Mouse (Mus musculus) c-Kit-positive CD71-positive TER-119-positive erythroid progenitor cells, embryonic 14.5 days (primary cell): Measurements from ENCODE around the gene Ptma.
"Not testable (repeated sequence)": the region's sequence is repeated elsewhere in the genome, so short reads cannot be mapped to it uniquely, and the experiment has no call there.

ENCODE experiments used
- DNase-seq: peaks from one replicate; pipeline ENCODE4 v3.0.0-alpha.2; 2013; ENCODE audit warnings: low spot score

Ptma gene

GRCm38 (mm10) chr1:86496340-86496739 is 30.2 kb upstream of the Ptma start:
- DNase-seq = no peak

DNA sequence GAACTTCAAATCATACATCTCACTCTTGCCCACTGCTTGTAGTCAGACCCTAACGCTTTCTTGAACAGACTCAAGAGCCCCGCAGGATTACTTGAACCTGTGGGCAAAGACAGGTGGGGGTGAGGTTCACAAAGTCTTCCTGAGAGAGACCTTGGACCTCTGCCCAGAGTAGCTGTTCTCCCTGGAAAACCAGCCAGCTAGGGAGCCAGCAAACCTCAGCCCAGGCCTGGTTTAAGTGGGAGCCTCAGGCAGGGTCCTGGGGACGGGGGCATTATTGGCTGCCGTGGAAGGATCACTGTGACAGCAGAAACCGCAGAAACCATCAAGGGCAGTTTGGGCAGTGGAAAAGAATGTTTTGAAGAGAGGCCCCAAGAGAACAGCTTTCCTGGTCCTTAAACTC is 29.2 kb upstream of the Ptma start:
- no peak for DNase-seq

- DNase-seq = no peak
These were observed 28.5 kb upstream of the Ptma start for GRCm38 (mm10) chr1:86497986-86498385.

DNA sequence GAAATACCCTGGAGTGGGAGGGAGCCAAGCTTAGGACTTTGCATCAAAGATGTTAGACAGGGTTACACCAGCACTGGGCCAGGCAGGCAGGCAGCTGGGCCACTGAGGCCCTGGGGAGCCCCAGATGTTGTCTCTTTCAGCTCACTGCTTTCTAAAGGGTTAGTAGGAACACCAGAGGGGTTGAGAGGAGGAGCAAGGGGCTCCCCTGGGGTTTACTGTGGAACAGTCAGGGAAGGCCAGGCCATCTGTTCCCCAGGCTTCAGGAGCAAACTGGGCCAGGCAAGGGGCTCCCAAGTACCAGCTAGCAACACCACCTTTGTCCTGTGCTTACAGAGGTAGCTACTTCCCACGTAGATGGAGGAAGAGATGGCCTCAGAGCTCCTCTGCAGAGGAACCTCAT is 27.9 kb upstream of the Ptma start:
- no peak for DNase-seq

DNA sequence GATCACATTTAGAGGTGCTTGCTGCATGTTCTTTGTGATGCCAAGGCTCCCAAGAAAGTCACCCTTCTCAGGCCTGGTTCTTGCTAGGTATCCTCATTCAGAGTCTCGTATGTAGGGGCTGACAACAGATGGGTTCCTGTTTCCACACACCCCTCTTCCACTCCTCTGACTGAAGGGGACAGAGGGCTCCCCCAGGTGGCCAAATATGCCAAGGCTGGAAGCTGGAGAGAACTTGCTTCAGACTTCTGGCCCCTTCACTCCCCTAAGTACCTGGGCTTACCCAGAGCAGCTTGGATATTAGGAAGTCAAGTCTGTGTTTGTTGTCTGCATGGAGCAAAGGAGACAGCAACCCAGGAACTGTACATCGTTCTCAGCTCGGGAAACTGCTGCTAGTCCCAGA is 26.6 kb upstream of the Ptma start:
- no peak for DNase-seq

DNA sequence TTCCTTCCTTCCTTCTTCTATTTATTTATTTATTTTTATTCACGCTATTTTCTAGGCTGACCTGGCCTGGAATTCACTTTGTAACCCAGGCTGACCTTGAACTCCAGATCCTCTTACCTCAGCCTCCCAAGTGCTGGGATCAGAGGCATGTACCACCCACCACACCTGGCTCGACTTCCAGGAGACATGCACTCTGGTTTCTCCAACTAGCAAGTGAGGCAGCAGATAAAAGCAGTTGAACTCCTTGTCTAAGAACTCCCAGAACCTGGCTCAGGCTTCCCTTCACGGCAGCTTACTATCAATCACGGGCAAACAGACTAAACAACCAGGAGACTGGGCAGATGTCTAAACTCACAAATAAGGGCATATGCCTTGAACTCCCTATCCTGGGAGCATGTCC is 25.8 kb upstream of the Ptma start:
- no peak for DNase-seq

DNA sequence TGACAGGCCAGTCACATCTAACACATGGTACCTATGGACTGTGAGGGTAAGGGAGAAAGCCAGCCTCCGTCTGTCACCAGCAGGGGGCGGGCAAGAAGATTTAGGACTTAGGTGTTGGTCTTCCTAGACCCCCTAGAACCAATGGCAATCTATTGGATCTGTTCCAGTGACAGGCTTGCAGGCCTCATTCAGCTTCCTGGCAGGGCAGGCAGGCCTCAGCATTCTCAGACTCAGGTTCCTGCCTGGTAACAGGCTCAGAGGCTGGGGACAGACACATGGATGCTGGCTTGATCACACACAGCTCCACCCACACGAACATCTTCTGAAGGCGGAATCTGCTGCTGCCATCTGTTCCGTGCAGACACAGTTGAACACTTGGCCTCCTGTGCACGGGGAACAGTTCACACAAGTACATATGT is 25.4 kb upstream of the Ptma start:
- peak; percentile 74 for DNase-seq

DNA sequence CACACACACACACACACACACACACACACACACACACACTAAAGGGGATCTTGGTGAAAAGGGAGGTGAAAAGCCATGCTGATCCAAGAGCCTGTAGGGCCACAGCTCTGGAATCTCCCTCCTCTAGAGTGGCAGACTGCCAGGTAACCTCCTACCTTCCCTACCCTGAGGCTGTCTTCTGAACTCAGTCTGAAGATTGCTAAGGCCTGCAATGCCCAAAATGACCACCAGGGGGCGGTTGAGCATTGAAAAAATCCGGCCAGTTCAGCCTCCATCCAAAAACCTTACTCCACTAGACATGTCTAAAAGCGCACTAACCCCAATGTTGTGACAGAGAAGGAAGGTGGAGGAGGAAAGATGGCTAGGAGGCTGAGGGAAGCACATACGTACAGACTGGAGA is 25.0 kb upstream of the Ptma start:
- peak; percentile 94 for DNase-seq

DNA sequence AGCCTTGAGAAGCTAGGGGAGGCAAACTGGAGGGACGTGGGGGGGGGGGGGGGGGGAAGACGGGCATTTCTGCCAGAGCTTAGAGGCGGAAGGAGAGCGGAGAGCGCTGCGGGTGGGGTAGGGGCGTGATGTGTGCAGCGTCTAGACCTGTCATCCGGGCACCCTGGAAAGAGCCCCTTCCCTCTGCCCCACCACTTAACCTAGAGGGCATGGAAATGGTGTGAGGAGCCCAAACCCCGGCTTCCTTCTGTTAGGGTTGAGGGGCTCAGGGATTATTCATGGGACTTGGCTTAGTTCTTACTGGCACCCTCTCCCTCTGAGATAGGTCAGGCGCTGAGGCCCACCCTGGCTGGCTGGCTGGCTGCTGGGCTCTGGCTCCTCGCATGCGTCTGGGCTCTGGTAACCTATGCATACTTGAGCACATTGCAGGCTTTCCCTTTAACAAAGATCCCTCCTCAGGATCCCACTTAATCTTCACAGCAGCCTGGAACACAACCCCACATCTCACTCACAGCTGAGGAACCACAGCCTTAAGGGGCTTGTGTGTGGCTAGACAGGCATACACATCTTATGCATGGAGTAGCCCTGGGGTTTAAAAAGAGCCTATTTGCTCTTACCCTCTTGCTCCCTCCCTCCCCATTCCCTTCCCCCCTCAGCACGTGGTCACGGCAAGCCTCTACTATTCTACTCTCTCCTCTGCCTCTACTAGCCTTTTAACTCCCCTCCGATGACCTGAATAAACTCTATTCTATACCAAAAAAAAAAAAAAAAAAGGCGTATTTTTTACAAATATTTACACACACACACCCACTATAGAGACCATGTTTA is 24.1 kb upstream of the Ptma start:
- DNase-seq = no peak

DNA sequence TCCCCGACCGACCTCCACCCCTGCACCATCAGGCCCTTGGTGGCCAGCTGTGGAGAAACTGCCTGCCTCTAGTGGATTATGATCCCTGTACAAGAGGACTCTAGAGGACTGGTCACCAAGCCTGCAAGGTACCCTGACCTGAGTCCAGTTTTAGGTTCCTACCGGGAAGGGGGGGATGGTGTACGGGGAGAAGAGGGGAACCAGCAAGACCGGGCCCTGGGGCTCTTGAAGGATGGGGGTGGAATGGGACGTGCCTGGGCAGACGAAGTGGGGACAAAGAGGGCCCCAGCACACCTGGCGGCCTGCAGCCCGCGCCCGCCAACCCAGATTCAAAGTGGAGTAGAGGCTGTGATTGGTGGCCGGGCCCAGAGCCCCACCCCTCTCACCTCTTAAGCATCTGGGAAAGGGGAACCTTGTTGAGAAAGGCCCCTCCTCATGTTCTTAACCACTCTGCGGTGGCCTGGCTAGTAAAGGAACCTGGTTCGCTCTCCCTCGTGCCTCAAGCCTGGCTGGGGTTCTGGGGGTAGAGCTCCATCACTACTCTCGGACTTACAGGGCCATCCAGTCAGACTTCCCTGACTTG is 23.3 kb upstream of the Ptma start:
- no peak for DNase-seq

GRCm38 (mm10) chr1:86503906-86504696 is 22.4 kb upstream of the Ptma start:
- DNase-seq = peak; percentile 69

- DNase-seq = no peak
These were observed 21.7 kb upstream of the Ptma start for GRCm38 (mm10) chr1:86504697-86505421.

DNA sequence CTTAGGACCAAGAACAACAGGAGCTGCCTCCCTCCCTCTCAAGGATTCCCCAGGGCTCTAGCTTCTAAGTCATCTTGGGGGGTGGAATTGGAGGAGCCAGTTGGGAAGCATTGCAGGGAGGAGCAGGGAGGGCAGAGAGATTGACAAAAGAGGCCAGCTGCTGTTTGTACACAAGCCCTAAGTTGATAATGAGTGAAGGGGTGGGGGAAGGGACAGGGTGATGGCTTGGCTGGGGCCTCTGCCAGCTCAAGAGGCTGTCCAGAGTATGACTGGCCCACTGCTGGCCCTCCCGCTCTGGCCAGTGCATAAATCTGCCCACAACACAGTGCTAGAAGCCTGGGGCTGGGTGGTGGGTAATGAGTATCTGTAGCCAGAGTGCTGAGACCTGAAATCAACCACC is 21.1 kb upstream of the Ptma start:
- DNase-seq = no peak

DNA sequence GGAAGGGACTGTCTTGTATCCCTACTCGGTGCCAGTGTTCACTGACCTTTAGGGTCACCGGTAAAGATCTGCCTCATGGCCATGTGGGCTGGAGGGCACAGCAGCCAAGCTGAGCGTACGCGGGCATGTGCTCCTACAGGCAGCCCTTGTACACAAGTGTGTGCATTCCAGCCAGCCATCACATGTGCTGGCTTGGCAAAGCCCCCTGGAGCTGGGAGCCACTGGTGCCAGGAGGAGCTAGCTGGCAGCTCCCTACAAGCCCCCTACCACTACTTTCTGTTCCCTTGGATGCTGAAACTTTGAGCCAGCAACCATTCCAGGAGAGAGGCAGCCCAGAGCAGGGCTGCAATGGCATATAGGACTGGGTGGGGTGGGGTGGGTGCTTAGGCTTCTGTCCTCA is 20.1 kb upstream of the Ptma start:
- no peak for DNase-seq

DNA sequence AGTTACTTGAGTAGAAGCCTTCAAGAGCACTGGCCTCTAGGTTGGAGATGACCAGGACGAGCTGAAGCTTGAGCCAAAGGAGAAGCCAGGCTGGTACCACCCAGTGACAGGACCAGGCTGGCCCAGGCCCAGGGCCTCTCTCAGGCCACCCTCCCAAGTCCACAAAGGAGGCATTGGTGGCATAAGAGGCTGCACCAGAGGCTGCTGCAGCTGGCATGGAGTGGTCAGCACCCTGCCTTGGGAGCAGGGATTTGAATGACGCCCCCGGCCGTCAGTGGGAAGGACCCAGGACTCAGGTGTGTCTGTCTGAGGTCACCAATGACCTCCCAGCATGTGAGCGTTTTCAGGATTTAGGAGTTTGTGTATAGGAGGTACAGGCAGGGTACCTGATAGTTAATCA is 18.7 kb upstream of the Ptma start:
- DNase-seq = no peak

DNA sequence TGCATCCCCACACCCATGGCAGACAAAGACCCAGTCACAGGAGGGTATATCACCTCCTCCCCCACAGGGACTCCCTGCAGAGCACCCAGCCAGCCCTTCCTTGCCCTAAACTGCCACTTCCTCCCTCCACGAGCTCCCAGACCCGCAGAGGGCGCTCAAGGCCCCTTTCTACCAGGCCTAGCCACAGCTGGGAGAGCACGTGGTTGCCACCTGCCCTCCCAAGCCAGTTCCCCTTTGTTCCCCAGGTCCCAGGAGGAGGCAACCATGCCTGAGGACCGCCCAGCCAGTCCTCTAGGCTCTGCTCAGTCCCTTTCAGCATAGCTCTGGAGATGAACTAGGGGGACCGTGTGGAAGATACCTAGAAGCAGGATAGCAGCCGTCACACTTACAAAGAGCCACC is 17.1 kb upstream of the Ptma start:
- DNase-seq = peak; percentile 80

DNA sequence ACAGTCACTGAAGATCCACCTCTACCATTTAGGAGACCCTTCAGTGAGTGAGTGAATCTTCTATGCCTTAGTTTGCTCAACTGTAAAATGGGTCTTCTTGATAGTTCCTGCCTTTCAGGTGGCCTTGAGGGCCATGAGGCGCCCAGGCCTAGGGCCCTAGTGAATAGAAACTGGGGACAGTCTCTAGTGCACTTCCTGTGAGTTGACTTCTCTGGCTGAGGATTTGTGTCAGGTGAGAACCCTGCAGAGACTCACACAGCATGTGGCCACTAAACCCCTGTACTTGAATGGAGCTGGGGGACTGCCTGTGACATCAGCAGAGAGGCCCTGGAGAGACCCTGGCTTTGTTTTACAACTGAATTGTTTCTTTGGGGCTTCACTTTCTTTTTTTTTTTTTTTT is 16.3 kb upstream of the Ptma start:
- DNase-seq = no peak

- no peak for DNase-seq
These were observed 15.7 kb upstream of the Ptma start for GRCm38 (mm10) chr1:86510676-86511441.

DNA sequence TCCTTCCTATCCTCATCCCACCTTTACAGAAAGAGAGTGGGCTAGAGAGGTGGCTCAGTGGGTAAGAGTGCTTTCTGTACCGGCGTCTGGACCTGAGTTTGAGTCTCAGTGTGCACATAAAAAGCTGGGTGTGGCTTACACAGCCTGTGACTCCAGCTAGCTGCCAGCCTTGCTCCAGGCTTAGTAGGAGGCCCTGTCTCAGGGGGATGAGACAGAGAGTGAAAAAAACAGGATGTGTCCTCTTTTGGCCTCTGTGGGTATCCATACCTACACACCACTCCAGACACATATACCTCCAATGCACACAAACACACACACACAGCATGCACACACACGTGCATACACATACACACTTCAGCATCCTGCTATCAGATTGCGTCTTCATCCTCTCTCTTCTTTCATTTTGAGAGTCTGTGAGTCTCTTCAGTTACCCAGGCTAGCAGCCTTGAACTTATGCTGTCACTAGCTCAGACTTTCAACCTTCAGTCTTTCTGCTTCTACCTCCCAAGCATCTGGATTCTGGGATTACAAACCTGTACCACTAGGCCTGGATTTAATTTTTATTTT is 14.3 kb upstream of the Ptma start:
- no peak for DNase-seq

DNA sequence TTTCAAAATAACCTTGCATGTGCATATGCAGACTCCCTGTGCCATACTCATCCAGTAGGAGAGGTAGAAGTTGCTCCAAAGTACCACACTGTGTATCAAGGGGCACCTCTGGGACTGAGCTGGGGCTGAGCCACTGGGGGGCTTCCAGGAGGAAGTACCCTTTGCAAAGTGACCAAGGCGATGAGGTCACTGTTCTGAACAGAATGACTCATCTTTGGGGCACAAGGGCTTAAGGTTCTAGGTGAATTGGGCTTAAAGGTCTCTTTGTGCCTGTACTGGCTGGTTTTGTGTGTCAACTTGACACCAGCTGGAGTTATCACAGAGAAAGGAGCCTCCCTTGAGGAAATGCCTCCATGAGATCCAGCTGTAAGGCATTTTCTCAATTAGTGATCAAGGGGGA is 13.5 kb upstream of the Ptma start:
- DNase-seq = not testable (repeated sequence)

GRCm38 (mm10) chr1:86515715-86516410 is 10.7 kb upstream of the Ptma start:
- DNase-seq = no peak
